Mouse (Mus musculus) T-helper 2 cell (primary cell): ENCODE data around the gene Fbxw8.

ENCODE experiments used
- in situ Hi-C: fragments of 300-600 bp; cut with MboI, MseI; formaldehyde crosslinking; loops from one replicate; pipeline ENCODE4 v1.15.1; 2025; ENCODE audit warnings: high pct_unique_total_duplicates

The Fbxw8 gene

GRCm38 (mm10) chr5:118076721-118077592, 78.3 kb downstream of the Fbxw8 start:
- in situ Hi-C loops, result no loop called here

- in situ Hi-C loops, result loop anchor here (5.0 kb wide), 1 partner anchor 71 kb away; no protein-coding TSS in a partner anchor
Measured at GRCm38 (mm10) chr5:118073213-118073773, 82.0 kb downstream of the Fbxw8 start.

- in situ Hi-C loops, result loop anchor here (5.0 kb wide), 1 partner anchor 69 kb away; no protein-coding TSS in a partner anchor
Measured at GRCm38 (mm10) chr5:118071766-118072165, 83.5 kb downstream of the Fbxw8 start.

GRCm38 (mm10) chr5:118069315-118069714, 85.9 kb downstream of the Fbxw8 start:
- in situ Hi-C loops, result no loop called here

- in situ Hi-C loops, result no loop called here
Measured at GRCm38 (mm10) chr5:118067984-118068494, 87.2 kb downstream of the Fbxw8 start.

- in situ Hi-C loops, result no loop called here
Measured at GRCm38 (mm10) chr5:118067572-118067971, 87.7 kb downstream of the Fbxw8 start.

- in situ Hi-C loops, result no loop called here
Measured at GRCm38 (mm10) chr5:118066828-118067227, 88.4 kb downstream of the Fbxw8 start.

- in situ Hi-C loops, result no loop called here
Measured at GRCm38 (mm10) chr5:118065516-118066255, 89.6 kb downstream of the Fbxw8 start.

GRCm38 (mm10) chr5:118064284-118064901, 90.9 kb downstream of the Fbxw8 start:
- in situ Hi-C loops, result no loop called here

GRCm38 (mm10) chr5:118063181-118063621, 92.1 kb downstream of the Fbxw8 start:
- in situ Hi-C loops, result no loop called here

GRCm38 (mm10) chr5:118061391-118061790, 93.9 kb downstream of the Fbxw8 start:
- in situ Hi-C loops, result no loop called here

- in situ Hi-C loops, result no loop called here
Measured at GRCm38 (mm10) chr5:118059646-118060045, 95.6 kb downstream of the Fbxw8 start.

- in situ Hi-C loops, result no loop called here
Measured at GRCm38 (mm10) chr5:118058858-118059257, 96.4 kb downstream of the Fbxw8 start.

GRCm38 (mm10) chr5:118057508-118058111, 97.7 kb downstream of the Fbxw8 start:
- in situ Hi-C loops, result no loop called here

- in situ Hi-C loops, result no loop called here
Measured at GRCm38 (mm10) chr5:118053205-118053604, 102.1 kb downstream of the Fbxw8 start.

- in situ Hi-C loops, result no loop called here
Measured at GRCm38 (mm10) chr5:118051981-118052662, 103.1 kb downstream of the Fbxw8 start.

- in situ Hi-C loops, result no loop called here
Measured at GRCm38 (mm10) chr5:118050743-118051142, 104.5 kb downstream of the Fbxw8 start.

- in situ Hi-C loops, result no loop called here
Measured at GRCm38 (mm10) chr5:118048928-118049327, 106.3 kb downstream of the Fbxw8 start.

- in situ Hi-C loops, result no loop called here
Measured at GRCm38 (mm10) chr5:118048412-118048811, 106.9 kb downstream of the Fbxw8 start.

- in situ Hi-C loops, result no loop called here
Measured at GRCm38 (mm10) chr5:118047091-118047757, 108.0 kb downstream of the Fbxw8 start.
